Mouse (Mus musculus): ENCODE measurements at regions not wholly inside any gene's neighbourhood (a gene's known extent, or its start where the extent isn't known, plus 50 kb on each side); places are given as distances from the start of the nearest gene placed in this dataset.

- Histone ChIP-seq H3K4me2 (replicated peaks; ENCODE audit: low read depth, low read length, severe bottlenecking) (no peak overlapping the region), H3K27me3 (ENCODE audit: control insufficient read depth, insufficient read depth, low read length) (no peaks in the 10 kb centered on the region), H3K9ac (ENCODE audit: low read depth, low read length, severe bottlenecking) (no peak overlapping the region), H3K4me3 (replicated peaks; ENCODE audit: low read length) (no peak overlapping the region), H3K27ac (replicated peaks; ENCODE audit: low read depth, low read length) (no peak overlapping the region), H3K36me3 (ENCODE audit: control insufficient read depth, insufficient read depth, low read length) (no peaks in the 10 kb centered on the region), H3K9me3 (ENCODE audit: control insufficient read depth, low read length) (no peaks in the 10 kb centered on the region), H3K4me1 (ENCODE audit: control insufficient read depth, insufficient read depth, low read length) (peaks cover 10% of the 10 kb centered on the region)
- ATAC-seq (ENCODE audit: low FRiP score, low read depth) (peak; percentile 41; the same call in 1 of the 2 replicates), DNase-seq (ENCODE audit: low spot score) (no peak)
- 14% methylated on average over 4 of the region's 4 CpGs for WGBS
- no peak for TF ChIP-seq POLR2A (IDR thresholded peaks at IDR 0.05; ENCODE audit: borderline replicate concordance, extremely low read depth, insufficient read depth, insufficient read length)
Observed at GRCm38 (mm10) chr3:38009168-38009567, 284.9 kb upstream of the Gm5148 start.

- H3K4me2 ChIP-seq (replicated peaks; ENCODE audit: low read depth, low read length, severe bottlenecking) = no peak overlapping the region
- no peak for DNase-seq (ENCODE audit: low spot score)
- no peak for TF ChIP-seq POLR2A (IDR thresholded peaks at IDR 0.05; ENCODE audit: borderline replicate concordance, extremely low read depth, insufficient read depth, insufficient read length)
- H3K4me3 ChIP-seq (replicated peaks; ENCODE audit: low read length) = no peak overlapping the region
- no peaks in the 10 kb centered on the region for H3K27me3 ChIP-seq (ENCODE audit: control insufficient read depth, insufficient read depth, low read length)
- peaks cover 10% of the 10 kb centered on the region for H3K4me1 ChIP-seq (ENCODE audit: control insufficient read depth, insufficient read depth, low read length)
- H3K9ac ChIP-seq (ENCODE audit: low read depth, low read length, severe bottlenecking) = no peak overlapping the region
- H3K9me3 ChIP-seq (ENCODE audit: control insufficient read depth, low read length) = no peaks in the 10 kb centered on the region
- no peaks in the 10 kb centered on the region for H3K36me3 ChIP-seq (ENCODE audit: control insufficient read depth, insufficient read depth, low read length)
- WGBS = 64% methylated on average over 7 of the region's 7 CpGs
- no peak for ATAC-seq (ENCODE audit: low FRiP score, low read depth)
- no peak overlapping the region for H3K27ac ChIP-seq (replicated peaks; ENCODE audit: low read depth, low read length)
Observed at GRCm38 (mm10) chr3:38008321-38008720, 284.0 kb upstream of the Gm5148 start.

DNA sequence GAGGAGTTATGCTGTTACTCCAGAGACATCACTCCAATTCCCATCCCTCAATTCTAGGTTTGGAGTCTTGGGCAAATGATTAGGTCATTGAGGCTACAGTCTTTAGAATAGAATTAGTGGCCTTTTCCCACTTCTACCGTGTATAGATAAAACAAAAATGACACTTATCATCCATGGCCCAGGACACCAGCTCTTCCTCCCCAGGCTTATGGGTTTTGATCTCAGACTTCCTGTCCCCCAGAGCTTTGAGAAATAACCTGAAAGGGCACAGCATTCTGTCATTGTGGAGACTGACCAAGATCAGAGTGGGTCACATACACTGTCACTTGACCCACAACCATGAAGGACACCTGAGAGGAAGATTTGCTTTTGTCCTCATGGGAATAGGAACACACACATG, 283.3 kb upstream of the Gm5148 start:
- Histone ChIP-seq H3K9me3 (ENCODE audit: control insufficient read depth, low read length) (no peaks in the 10 kb centered on the region), H3K27me3 (ENCODE audit: control insufficient read depth, insufficient read depth, low read length) (no peaks in the 10 kb centered on the region), H3K27ac (replicated peaks; ENCODE audit: low read depth, low read length) (no peak overlapping the region), H3K36me3 (ENCODE audit: control insufficient read depth, insufficient read depth, low read length) (no peaks in the 10 kb centered on the region), H3K9ac (ENCODE audit: low read depth, low read length, severe bottlenecking) (no peak overlapping the region), H3K4me1 (ENCODE audit: control insufficient read depth, insufficient read depth, low read length) (peaks cover 10% of the 10 kb centered on the region), H3K4me2 (replicated peaks; ENCODE audit: low read depth, low read length, severe bottlenecking) (no peak overlapping the region), H3K4me3 (replicated peaks; ENCODE audit: low read length) (no peak overlapping the region)
- ATAC-seq (ENCODE audit: low FRiP score, low read depth) (no peak), DNase-seq (ENCODE audit: low spot score) (no peak)
- 78% methylated on average over 1 of the region's 1 CpGs for WGBS
- TF ChIP-seq POLR2A (IDR thresholded peaks at IDR 0.05; ENCODE audit: borderline replicate concordance, extremely low read depth, insufficient read depth, insufficient read length) = no peak

DNA sequence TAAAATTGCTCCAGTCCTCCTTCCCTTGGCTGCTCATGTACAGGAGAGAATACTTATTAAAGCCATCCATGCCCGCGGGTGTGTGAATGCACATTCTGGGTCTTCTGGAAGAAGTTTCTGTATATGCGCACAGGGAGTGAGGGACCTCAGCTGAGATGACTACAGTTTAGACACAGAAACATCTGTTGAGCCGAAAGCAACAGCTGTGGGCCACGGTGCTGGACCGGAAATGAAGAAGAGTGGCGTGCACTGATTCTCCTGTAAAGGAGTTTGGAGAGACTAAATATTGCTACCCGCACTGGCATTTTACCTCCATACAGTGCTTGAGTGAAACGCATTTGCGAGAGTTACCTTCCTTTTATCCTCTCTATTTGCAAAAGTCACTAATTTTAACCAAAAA, 278.0 kb upstream of the Gm5148 start:
- no peak overlapping the region for H3K4me2 ChIP-seq (replicated peaks; ENCODE audit: low read depth, low read length, severe bottlenecking)
- H3K27ac ChIP-seq (replicated peaks; ENCODE audit: low read depth, low read length) = no peak overlapping the region
- ATAC-seq (ENCODE audit: low FRiP score, low read depth) (no peak), DNase-seq (ENCODE audit: low spot score) (no peak)
- H3K4me3 ChIP-seq (replicated peaks; ENCODE audit: low read length) = no peak overlapping the region
- H3K27me3 ChIP-seq (ENCODE audit: control insufficient read depth, insufficient read depth, low read length) = no peaks in the 10 kb centered on the region
- TF ChIP-seq POLR2A (IDR thresholded peaks at IDR 0.05; ENCODE audit: borderline replicate concordance, extremely low read depth, insufficient read depth, insufficient read length) = no peak
- WGBS = 82% methylated on average over 10 of the region's 10 CpGs
- H3K36me3 ChIP-seq (ENCODE audit: control insufficient read depth, insufficient read depth, low read length) = no peaks in the 10 kb centered on the region
- no peaks in the 10 kb centered on the region for H3K4me1 ChIP-seq (ENCODE audit: control insufficient read depth, insufficient read depth, low read length)
- H3K9ac ChIP-seq (ENCODE audit: low read depth, low read length, severe bottlenecking) = no peak overlapping the region
- H3K9me3 ChIP-seq (ENCODE audit: control insufficient read depth, low read length) = no peaks in the 10 kb centered on the region

DNA sequence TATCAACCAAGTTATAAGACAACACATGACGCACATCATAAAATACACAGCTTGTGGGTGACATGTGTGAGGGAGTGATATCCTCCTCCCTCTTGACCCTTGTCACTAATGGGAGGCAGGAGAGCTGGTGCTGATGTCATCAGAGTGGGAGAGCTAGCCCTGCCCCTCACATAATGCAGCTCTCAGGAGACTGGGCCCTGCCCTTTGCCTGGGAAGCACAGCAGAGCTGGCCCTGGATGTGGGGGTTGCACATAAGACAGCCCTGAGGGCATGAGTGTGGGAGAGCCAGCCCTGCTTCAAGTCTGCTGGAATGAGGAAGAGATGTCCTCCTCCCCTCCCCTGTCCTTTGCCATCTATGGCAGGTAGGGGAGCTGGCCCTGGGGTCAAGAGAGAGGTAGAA, 275.5 kb upstream of the Gm5148 start:
- DNase-seq (ENCODE audit: low spot score) (no peak), ATAC-seq (ENCODE audit: low FRiP score, low read depth) (no peak)
- WGBS = 91% methylated on average over 1 of the region's 1 CpGs
- H3K27ac ChIP-seq (replicated peaks; ENCODE audit: low read depth, low read length) = no peak overlapping the region
- no peaks in the 10 kb centered on the region for H3K27me3 ChIP-seq (ENCODE audit: control insufficient read depth, insufficient read depth, low read length)
- no peak overlapping the region for H3K4me2 ChIP-seq (replicated peaks; ENCODE audit: low read depth, low read length, severe bottlenecking)
- no peaks in the 10 kb centered on the region for H3K4me1 ChIP-seq (ENCODE audit: control insufficient read depth, insufficient read depth, low read length)
- no peak overlapping the region for H3K4me3 ChIP-seq (replicated peaks; ENCODE audit: low read length)
- H3K36me3 ChIP-seq (ENCODE audit: control insufficient read depth, insufficient read depth, low read length) = no peaks in the 10 kb centered on the region
- no peak for TF ChIP-seq POLR2A (IDR thresholded peaks at IDR 0.05; ENCODE audit: borderline replicate concordance, extremely low read depth, insufficient read depth, insufficient read length)
- no peak overlapping the region for H3K9ac ChIP-seq (ENCODE audit: low read depth, low read length, severe bottlenecking)
- H3K9me3 ChIP-seq (ENCODE audit: control insufficient read depth, low read length) = no peaks in the 10 kb centered on the region

- TF ChIP-seq POLR2A (IDR thresholded peaks at IDR 0.05; ENCODE audit: borderline replicate concordance, extremely low read depth, insufficient read depth, insufficient read length) = no peak
- no peaks in the 10 kb centered on the region for H3K36me3 ChIP-seq (ENCODE audit: control insufficient read depth, insufficient read depth, low read length)
- H3K27me3 ChIP-seq (ENCODE audit: control insufficient read depth, insufficient read depth, low read length) = no peaks in the 10 kb centered on the region
- H3K4me3 ChIP-seq (replicated peaks; ENCODE audit: low read length) = no peak overlapping the region
- 82% methylated on average over 3 of the region's 3 CpGs for WGBS
- ATAC-seq (ENCODE audit: low FRiP score, low read depth) (no peak), DNase-seq (ENCODE audit: low spot score) (no peak)
- H3K4me1 ChIP-seq (ENCODE audit: control insufficient read depth, insufficient read depth, low read length) = no peaks in the 10 kb centered on the region
- no peaks in the 10 kb centered on the region for H3K9me3 ChIP-seq (ENCODE audit: control insufficient read depth, low read length)
- no peak overlapping the region for H3K9ac ChIP-seq (ENCODE audit: low read depth, low read length, severe bottlenecking)
- no peak overlapping the region for H3K4me2 ChIP-seq (replicated peaks; ENCODE audit: low read depth, low read length, severe bottlenecking)
- H3K27ac ChIP-seq (replicated peaks; ENCODE audit: low read depth, low read length) = no peak overlapping the region
Observed at GRCm38 (mm10) chr3:37997998-37998397, 273.7 kb upstream of the Gm5148 start.
